Mouse (Mus musculus) forebrain, embryonic 10.5 days (tissue): ENCODE data around the gene Trim44. TPM values are rescaled to one million over a fixed set of nuclear protein-coding genes. Genes with fewer than 3 reads are reported as not detected.

Experiments
- DNase-seq: peaks from one replicate; pipeline ENCODE4 v3.0.0-alpha.2; 2017; ENCODE audit warnings: low spot score; ENCODE audit errors: extremely low spot score
- H3K27ac ChIP-seq: fragments of 300-500 bp; sonication (generic); 2 replicates; pipeline ENCODE4 v1.5.1; 2016; ENCODE audit warnings: mild to moderate bottlenecking
- H3K27me3 ChIP-seq: fragments of 300-500 bp; sonication (generic); 2 replicates; pipeline ENCODE4 v1.6.1; 2016; ENCODE audit warnings: mild to moderate bottlenecking; ENCODE audit not compliant: poor library complexity, severe bottlenecking
- H3K36me3 ChIP-seq: fragments of 300-500 bp; sonication (generic); replicated peaks from 2 replicates; pipeline ENCODE4 v1.6.1; 2016; ENCODE audit warnings: mild to moderate bottlenecking, moderate library complexity
- H3K4me1 ChIP-seq: fragments of 300-500 bp; sonication (generic); 2 replicates; pipeline ENCODE4 v1.6.1; 2016
- H3K4me3 ChIP-seq: fragments of 300-500 bp; sonication (generic); 2 replicates; pipeline ENCODE4 v1.5.1; 2016; ENCODE audit warnings: mild to moderate bottlenecking, moderate library complexity
- H3K9me3 ChIP-seq: fragments of 300-500 bp; sonication (generic); 2 replicates; pipeline ENCODE4 v1.6.1; 2016; ENCODE audit warnings: mild to moderate bottlenecking, moderate library complexity
- WGBS: fragments of 180-500 bp; shearing (Covaris S2); methylation state at CpG from one replicate; pipeline ENCODE4 v1.1.7; 2016; 5-methylcytosine and 5-hydroxymethylcytosine counted together
- polyA plus RNA-seq: library from polyadenylated mRNA; unstranded; fragments of >200 nt; fragmentation: Nextera tagmentation; extraction: Ambion mirVana; gene quantifications from 2 replicates; pipeline ENCODE4 v1.2.1, GENCODE M21; 2016

The Trim44 gene
- polyA plus RNA-seq, 1 experiment from 2014 or later, result 21.9 TPM

DNA sequence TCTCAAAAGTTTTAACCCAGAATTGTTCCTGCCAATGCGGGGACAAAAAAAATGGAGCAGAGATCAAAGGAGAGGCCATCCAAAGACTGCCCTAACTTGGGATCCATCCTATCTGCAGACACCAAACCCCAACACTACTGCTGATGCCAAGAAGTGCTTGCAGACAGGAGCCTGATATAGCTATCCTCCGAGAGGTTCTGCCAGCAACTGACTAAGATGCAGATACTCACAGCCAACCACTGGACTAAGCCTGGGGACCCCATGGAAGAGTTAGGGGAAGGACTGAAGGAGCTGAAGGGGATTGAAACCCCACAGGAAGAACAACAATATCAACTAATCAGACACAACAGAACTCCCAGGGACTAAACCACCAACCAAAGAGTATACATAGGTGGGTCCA, 30.3 kb downstream of the Trim44 start:
- DNase-seq, result no peak
- 95% methylated on average over 2 of the region's 2 CpGs for WGBS
- H3K4me3 ChIP-seq, result no peak overlapping the region

GRCm38 (mm10) chr2:102373406-102374105, 34.1 kb downstream of the Trim44 start:
- WGBS, result 87% methylated on average over 3 of the region's 3 CpGs
- Histone ChIP-seq H3K4me1 (no peaks in the 10 kb centered on the region), H3K27ac (no peak overlapping the region), H3K4me3 (no peak overlapping the region), H3K9me3 (no peaks in the 10 kb centered on the region), H3K27me3 (no peaks in the 10 kb centered on the region), H3K36me3 (peaks cover 15% of the 10 kb centered on the region)
- DNase-seq, result no peak

More for the DNA sequence above, 30.3 kb downstream of the Trim44 start:
- Histone ChIP-seq H3K4me1 (peaks cover 9% of the 10 kb centered on the region), H3K9me3 (no peaks in the 10 kb centered on the region), H3K27ac (no peak overlapping the region), H3K36me3 (peaks cover 15% of the 10 kb centered on the region), H3K27me3 (no peaks in the 10 kb centered on the region)

DNA sequence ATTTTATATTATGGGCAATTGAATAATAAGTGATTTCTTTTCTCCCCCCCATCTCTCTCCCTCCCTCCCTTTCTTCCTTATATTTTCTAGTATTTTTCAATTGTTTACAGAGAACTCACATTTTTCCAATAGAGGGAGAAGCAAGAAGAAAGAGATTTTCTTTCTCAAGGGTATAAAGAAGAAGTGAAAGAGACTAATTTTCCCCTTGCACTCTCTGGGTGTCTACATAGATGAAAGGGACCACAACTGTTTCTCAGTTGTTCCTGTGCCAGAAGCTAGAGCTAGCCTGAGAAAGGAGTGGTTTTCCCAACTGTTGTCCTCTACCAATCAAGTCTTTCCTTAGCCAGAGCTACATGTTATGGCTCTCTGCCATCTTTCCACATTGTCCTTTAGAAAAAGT, 34.9 kb downstream of the Trim44 start:
- H3K9me3 ChIP-seq, result no peaks in the 10 kb centered on the region
- no peak overlapping the region for H3K4me3 ChIP-seq
- H3K27ac ChIP-seq, result no peak overlapping the region
- no peak for DNase-seq
- H3K27me3 ChIP-seq, result no peaks in the 10 kb centered on the region
- H3K36me3 ChIP-seq, result peaks cover 15% of the 10 kb centered on the region
- no peaks in the 10 kb centered on the region for H3K4me1 ChIP-seq

DNA sequence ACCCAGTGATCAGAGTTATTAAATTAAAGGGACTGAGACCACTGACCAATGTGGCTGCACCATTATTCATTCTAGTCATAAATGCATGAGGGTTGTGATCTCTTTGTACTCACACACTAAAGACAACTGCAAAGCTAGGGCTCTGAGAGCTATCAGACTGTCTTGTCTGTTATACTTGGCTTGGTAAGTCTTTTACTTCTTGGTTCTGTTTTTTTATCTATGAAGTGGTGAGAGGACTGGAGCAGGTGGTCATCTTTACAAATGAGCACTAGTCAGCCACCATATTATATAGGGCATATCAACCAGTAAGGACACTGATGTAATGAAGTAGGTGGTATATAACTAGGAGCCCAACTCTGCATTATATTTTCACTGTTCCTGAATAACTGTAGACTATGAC, 36.3 kb downstream of the Trim44 start:
- DNase-seq, result no peak
- no peak overlapping the region for H3K27ac ChIP-seq
- H3K36me3 ChIP-seq, result peaks cover 1% of the 10 kb centered on the region; the same call in 1 of the 2 replicates
- no peaks in the 10 kb centered on the region for H3K4me1 ChIP-seq
- H3K4me3 ChIP-seq, result no peak overlapping the region
- H3K27me3 ChIP-seq, result no peaks in the 10 kb centered on the region
- H3K9me3 ChIP-seq, result no peaks in the 10 kb centered on the region

DNA sequence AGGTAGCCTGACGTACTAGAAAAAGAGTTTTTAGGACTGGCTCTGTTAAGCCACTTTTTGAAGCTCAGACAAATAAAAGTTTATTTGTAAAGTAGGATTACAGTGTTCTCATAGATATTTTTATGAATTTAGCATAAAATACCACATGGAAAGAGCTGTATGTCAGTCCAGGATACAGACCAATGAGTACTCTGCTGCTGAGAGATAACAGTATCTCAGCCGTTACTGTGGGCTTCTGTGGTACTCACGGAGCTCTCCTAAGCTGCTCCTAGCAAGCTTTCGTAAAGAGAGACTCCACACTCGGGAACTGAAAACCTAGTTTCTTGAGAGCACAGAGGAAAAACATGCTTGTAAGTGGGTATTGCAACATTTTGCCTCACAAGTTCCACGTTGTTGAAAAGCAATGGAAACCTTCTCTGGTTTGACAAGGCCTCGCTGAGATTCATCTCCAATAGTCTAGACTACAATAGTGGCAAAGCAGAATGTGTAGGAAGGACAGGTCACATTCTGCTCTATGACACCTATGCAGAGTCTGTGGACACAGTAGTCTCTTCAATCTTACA, 41.6 kb downstream of the Trim44 start:
- 90% methylated on average over 7 of the region's 7 CpGs for WGBS
- DNase-seq, result no peak

GRCm38 (mm10) chr2:102364565-102365200, 42.9 kb downstream of the Trim44 start:
- DNase-seq, result no peak
- no peaks in the 10 kb centered on the region for H3K9me3 ChIP-seq
- no peak overlapping the region for H3K27ac ChIP-seq
- peaks cover 10% of the 10 kb centered on the region; the same call in 1 of the 2 replicates for H3K4me1 ChIP-seq
- H3K36me3 ChIP-seq, result no peaks in the 10 kb centered on the region
- no peaks in the 10 kb centered on the region for H3K27me3 ChIP-seq
- 88% methylated on average over 4 of the region's 4 CpGs for WGBS
- no peak overlapping the region for H3K4me3 ChIP-seq

More for the DNA sequence above, 41.6 kb downstream of the Trim44 start:
- H3K9me3 ChIP-seq, result no peaks in the 10 kb centered on the region
- H3K27me3 ChIP-seq, result no peaks in the 10 kb centered on the region
- H3K4me3 ChIP-seq, result no peak overlapping the region
- H3K27ac ChIP-seq, result no peak overlapping the region
- H3K36me3 ChIP-seq, result no peaks in the 10 kb centered on the region
- H3K4me1 ChIP-seq, result 0 out of 2 replicates have a peak, but pooled peaks cover under 1% of the 10 kb centered on the region

DNA sequence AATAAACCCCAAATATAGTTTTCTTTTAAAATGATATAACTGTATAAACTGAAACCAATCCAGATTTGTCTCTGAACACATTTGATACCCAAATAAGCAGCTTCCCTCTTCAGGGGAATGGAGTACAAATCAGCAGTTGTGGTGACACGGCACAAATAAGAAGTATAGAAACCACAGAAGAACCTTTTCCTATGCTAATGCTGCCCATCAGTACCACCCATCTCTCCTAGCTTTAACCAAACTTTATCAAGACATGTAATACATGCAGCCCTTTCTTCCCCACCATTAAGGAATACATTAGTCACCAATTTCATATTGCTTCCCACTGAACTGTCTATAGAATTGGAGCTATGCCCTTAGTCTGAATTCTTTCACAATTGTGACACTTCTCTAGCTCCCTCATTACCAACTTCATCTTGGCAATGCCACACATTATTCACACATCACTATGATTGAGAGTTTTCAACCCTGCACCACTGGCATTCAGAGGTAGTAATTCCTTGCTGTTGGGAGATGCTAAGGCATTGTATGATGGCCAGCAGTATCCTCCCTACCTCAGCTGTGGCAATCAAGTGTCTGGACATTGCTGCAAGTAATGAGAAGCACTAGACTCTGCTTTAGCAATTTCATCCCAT, 44.6 kb downstream of the Trim44 start:
- Histone ChIP-seq H3K27me3 (no peaks in the 10 kb centered on the region), H3K4me1 (peaks cover 12% of the 10 kb centered on the region; the same call in 1 of the 2 replicates), H3K36me3 (no peaks in the 10 kb centered on the region), H3K9me3 (no peaks in the 10 kb centered on the region), H3K4me3 (no peak overlapping the region), H3K27ac (no peak overlapping the region)
- DNase-seq, result no peak
- WGBS, result 95% methylated on average over 1 of the region's 1 CpGs

GRCm38 (mm10) chr2:102362266-102362665, 45.4 kb downstream of the Trim44 start:
- WGBS, result 86% methylated on average over 2 of the region's 2 CpGs
- DNase-seq, result no peak
- no peak overlapping the region for H3K4me3 ChIP-seq
- H3K4me1 ChIP-seq, result peaks cover 12% of the 10 kb centered on the region; the same call in 1 of the 2 replicates
- H3K27ac ChIP-seq, result no peak overlapping the region
- H3K9me3 ChIP-seq, result no peaks in the 10 kb centered on the region
- H3K27me3 ChIP-seq, result no peaks in the 10 kb centered on the region
- H3K36me3 ChIP-seq, result peaks cover 2% of the 10 kb centered on the region

GRCm38 (mm10) chr2:102356879-102357695, 50.5 kb downstream of the Trim44 start:
- peaks cover 20% of the 10 kb centered on the region for H3K36me3 ChIP-seq
- no peak for DNase-seq
- no peaks in the 10 kb centered on the region for H3K27me3 ChIP-seq
- peaks cover 12% of the 10 kb centered on the region; the same call in 1 of the 2 replicates for H3K4me1 ChIP-seq
- H3K27ac ChIP-seq, result no peak overlapping the region
- H3K9me3 ChIP-seq, result no peaks in the 10 kb centered on the region
- H3K4me3 ChIP-seq, result no peak overlapping the region
- WGBS, result 97% methylated on average over 7 of the region's 7 CpGs

- Histone ChIP-seq H3K27me3 (no peaks in the 10 kb centered on the region), H3K36me3 (peaks cover 25% of the 10 kb centered on the region), H3K4me1 (no peaks in the 10 kb centered on the region), H3K9me3 (no peaks in the 10 kb centered on the region), H3K27ac (no peak overlapping the region), H3K4me3 (no peak overlapping the region)
- WGBS, result 94% methylated on average over 1 of the region's 1 CpGs
- no peak for DNase-seq
Measured at GRCm38 (mm10) chr2:102354076-102354475, 53.6 kb downstream of the Trim44 start.

DNA sequence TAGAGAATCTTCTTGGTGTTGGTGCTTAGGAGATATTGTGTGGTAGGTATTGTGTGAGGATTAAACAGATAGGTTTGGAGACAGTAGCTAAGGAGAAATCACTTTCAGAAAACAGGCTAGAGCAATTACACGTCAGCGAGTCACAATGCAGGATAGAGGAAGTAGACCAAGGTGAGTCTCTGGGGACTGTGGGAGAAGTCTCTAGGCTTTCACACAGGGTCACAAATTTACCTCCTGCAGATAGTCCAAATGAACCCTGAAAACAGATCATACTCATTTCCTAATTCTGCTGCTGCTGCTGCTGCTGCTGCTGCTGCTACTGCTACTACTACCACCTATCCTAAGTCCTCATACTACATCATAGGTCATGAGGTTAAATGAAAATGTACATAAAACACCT, 66.2 kb downstream of the Trim44 start:
- H3K4me1 ChIP-seq, result peaks cover 14% of the 10 kb centered on the region
- H3K36me3 ChIP-seq, result peaks cover 16% of the 10 kb centered on the region
- WGBS, result 97% methylated on average over 2 of the region's 2 CpGs
- H3K9me3 ChIP-seq, result no peaks in the 10 kb centered on the region
- DNase-seq, result no peak
- no peak overlapping the region for H3K4me3 ChIP-seq
- no peak overlapping the region for H3K27ac ChIP-seq
- H3K27me3 ChIP-seq, result no peaks in the 10 kb centered on the region

- Histone ChIP-seq H3K4me3 (no peak overlapping the region), H3K27me3 (no peaks in the 10 kb centered on the region), H3K9me3 (no peaks in the 10 kb centered on the region), H3K27ac (peak overlapping the region; percentile 51; the same call in 1 of the 2 replicates), H3K36me3 (no peaks in the 10 kb centered on the region), H3K4me1 (peaks cover 16% of the 10 kb centered on the region)
- WGBS, result 86% methylated on average over 1 of the region's 1 CpGs
- DNase-seq, result peak; percentile 15
Measured at GRCm38 (mm10) chr2:102336816-102337215, 70.8 kb downstream of the Trim44 start.
